Mouse (Mus musculus): ENCODE data around the gene Naaladl2. TPM values are rescaled to one million over a fixed set of nuclear protein-coding genes. Genes with fewer than 3 reads are reported as not detected.

The Naaladl2 gene
- polyA plus RNA-seq, 1 experiment from 2014 or later, result 2.9 TPM

- H3K4me1 ChIP-seq, result no peaks in the 10 kb centered on the region
- 72% methylated on average over 5 of the region's 5 CpGs for WGBS
- H3K4me3 ChIP-seq (replicated peaks), result no peak overlapping the region
- no peak for ATAC-seq (ENCODE audit: insufficient number of reproducible peaks, low FRiP score, low TSS enrichment, low read depth)
- H3K4me2 ChIP-seq (replicated peaks), result no peak overlapping the region
- H3K9me3 ChIP-seq (replicated peaks), result no peaks in the 10 kb centered on the region
- no peaks in the 10 kb centered on the region for H3K27me3 ChIP-seq
- no peak overlapping the region for H3K27ac ChIP-seq (replicated peaks)
- no peak overlapping the region for H3K9ac ChIP-seq
- H3K36me3 ChIP-seq, result no peaks in the 10 kb centered on the region
These were observed 205.4 kb downstream of the Naaladl2 start for GRCm38 (mm10) chr3:24938507-24939182.

DNA sequence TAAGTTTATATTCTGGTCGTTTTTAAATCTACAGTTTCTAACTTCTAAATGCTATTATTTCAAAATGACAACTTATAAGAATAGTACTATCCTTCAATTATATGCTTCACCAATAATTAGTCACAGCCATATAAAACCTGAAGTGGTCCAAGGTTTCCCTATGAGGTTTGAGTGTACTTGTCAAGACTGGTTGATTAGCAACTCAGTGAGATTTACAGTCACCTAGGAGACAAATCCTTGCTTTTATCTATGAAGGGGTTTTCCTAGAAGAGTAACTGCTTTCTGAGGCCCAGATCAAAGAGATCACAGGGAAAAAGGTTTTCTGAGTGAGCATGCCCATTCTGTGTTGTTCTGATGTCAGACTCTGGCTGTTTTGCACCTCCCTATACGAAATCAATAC lies 222.2 kb downstream of the Naaladl2 start:
- WGBS, result 36% methylated on average over 2 of the region's 2 CpGs
- no peaks in the 10 kb centered on the region for H3K27me3 ChIP-seq
- no peaks in the 10 kb centered on the region for H3K9me3 ChIP-seq (replicated peaks)
- no peaks in the 10 kb centered on the region for H3K4me1 ChIP-seq
- no peak overlapping the region for H3K4me2 ChIP-seq (replicated peaks)
- H3K27ac ChIP-seq (replicated peaks), result no peak overlapping the region
- no peak overlapping the region for H3K4me3 ChIP-seq (replicated peaks)
- H3K36me3 ChIP-seq, result no peaks in the 10 kb centered on the region
- H3K9ac ChIP-seq, result no peak overlapping the region
- no peak for ATAC-seq (ENCODE audit: insufficient number of reproducible peaks, low FRiP score, low TSS enrichment, low read depth)

DNA sequence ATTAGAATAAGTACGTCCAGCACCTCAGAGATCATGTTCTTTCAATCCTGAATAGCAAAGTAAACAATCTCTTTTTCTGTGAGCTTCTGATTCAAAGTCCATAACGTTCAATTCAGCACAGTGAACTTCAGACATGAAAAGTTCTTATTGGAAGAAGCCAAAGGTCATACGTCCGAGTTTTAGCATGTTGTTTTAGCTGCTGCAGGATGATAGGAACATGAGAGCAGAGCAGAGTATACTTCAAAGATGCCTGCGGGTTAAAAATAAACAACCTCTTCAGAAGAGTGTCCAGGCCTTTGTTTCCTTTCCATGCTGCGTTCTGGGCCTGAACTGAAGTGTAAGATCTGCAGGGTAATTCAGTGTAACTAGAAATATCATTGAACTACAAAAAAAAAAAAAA lies 222.7 kb downstream of the Naaladl2 start:
- no peak for ATAC-seq (ENCODE audit: insufficient number of reproducible peaks, low FRiP score, low TSS enrichment, low read depth)
- Histone ChIP-seq H3K27me3 (no peaks in the 10 kb centered on the region), H3K36me3 (no peaks in the 10 kb centered on the region), H3K9ac (no peak overlapping the region), H3K4me3 (replicated peaks) (no peak overlapping the region), H3K9me3 (replicated peaks) (no peaks in the 10 kb centered on the region), H3K4me2 (replicated peaks) (no peak overlapping the region), H3K27ac (replicated peaks) (no peak overlapping the region), H3K4me1 (no peaks in the 10 kb centered on the region)
- 55% methylated on average over 6 of the region's 6 CpGs for WGBS

DNA sequence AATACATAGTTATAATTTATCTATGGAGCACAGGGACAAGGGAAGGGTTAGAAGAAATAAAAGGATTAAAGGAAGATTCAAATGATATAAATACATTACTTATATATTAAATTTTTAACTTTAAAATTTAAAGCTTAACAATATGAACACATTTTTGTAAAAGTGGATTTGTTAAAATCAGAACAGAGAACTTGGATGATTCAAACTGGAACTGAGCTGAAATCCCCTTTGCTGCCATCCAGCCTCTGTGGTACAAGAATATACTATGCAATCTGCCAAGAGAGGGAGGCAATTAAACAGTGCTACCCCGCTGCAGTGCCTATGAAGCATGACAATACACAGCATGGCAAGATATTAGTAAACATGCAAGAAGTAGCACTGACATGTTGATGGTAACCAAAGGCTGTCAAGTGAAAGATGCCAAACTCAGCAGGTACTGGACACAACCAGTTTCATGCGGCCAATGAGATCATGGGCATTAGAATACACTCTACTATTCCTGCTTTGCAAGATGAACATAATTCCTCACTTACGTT lies 238.6 kb downstream of the Naaladl2 start:
- H3K9me3 ChIP-seq (replicated peaks), result no peaks in the 10 kb centered on the region
- H3K36me3 ChIP-seq, result no peaks in the 10 kb centered on the region
- H3K9ac ChIP-seq, result no peak overlapping the region
- 80% methylated on average over 3 of the region's 3 CpGs for WGBS
- ATAC-seq (ENCODE audit: insufficient number of reproducible peaks, low FRiP score, low TSS enrichment, low read depth), result no peak
- H3K4me3 ChIP-seq (replicated peaks), result no peak overlapping the region
- H3K4me2 ChIP-seq (replicated peaks), result no peak overlapping the region
- no peaks in the 10 kb centered on the region for H3K27me3 ChIP-seq
- H3K4me1 ChIP-seq, result no peaks in the 10 kb centered on the region
- no peak overlapping the region for H3K27ac ChIP-seq (replicated peaks)

GRCm38 (mm10) chr3:24888801-24889200 lies 255.3 kb downstream of the Naaladl2 start:
- Histone ChIP-seq H3K4me2 (replicated peaks) (no peak overlapping the region), H3K4me3 (replicated peaks) (no peak overlapping the region), H3K4me1 (no peaks in the 10 kb centered on the region), H3K27ac (replicated peaks) (no peak overlapping the region), H3K9me3 (replicated peaks) (no peaks in the 10 kb centered on the region), H3K36me3 (no peaks in the 10 kb centered on the region), H3K9ac (no peak overlapping the region), H3K27me3 (no peaks in the 10 kb centered on the region)
- WGBS, result 84% methylated on average over 3 of the region's 3 CpGs
- no peak for ATAC-seq (ENCODE audit: insufficient number of reproducible peaks, low FRiP score, low TSS enrichment, low read depth)

GRCm38 (mm10) chr3:24872254-24872653 lies 271.8 kb downstream of the Naaladl2 start:
- no peak overlapping the region for H3K4me3 ChIP-seq (replicated peaks)
- no peak overlapping the region for H3K27ac ChIP-seq (replicated peaks)
- H3K9me3 ChIP-seq (replicated peaks), result no peaks in the 10 kb centered on the region
- no peak overlapping the region for H3K9ac ChIP-seq
- H3K27me3 ChIP-seq, result no peaks in the 10 kb centered on the region
- ATAC-seq (ENCODE audit: insufficient number of reproducible peaks, low FRiP score, low TSS enrichment, low read depth), result no peak
- WGBS, result 76% methylated on average over 1 of the region's 1 CpGs
- H3K4me2 ChIP-seq (replicated peaks), result no peak overlapping the region
- no peaks in the 10 kb centered on the region for H3K36me3 ChIP-seq
- no peaks in the 10 kb centered on the region for H3K4me1 ChIP-seq

DNA sequence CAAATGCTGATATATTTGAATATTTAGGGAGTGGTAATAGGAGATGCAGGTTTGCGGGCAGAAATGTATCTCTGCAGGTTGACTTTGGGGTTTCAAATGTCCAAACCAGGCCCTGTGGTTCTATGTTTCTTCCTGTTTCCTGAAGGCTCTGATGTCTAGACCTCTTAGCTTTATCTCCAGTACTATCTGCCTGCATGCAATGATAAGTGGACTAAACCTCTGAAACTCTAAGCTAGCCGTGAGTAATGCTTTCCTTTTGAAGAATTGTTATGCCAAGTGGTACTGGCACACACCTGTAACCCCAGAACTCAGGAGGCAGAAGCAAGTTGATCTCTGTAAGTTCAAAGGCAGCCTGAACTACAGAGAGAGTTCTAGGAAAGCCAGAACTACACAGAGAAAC lies 291.1 kb downstream of the Naaladl2 start:
- Histone ChIP-seq H3K36me3 (no peaks in the 10 kb centered on the region), H3K9ac (no peak overlapping the region), H3K27ac (replicated peaks) (no peak overlapping the region), H3K4me1 (no peaks in the 10 kb centered on the region), H3K27me3 (no peaks in the 10 kb centered on the region), H3K4me3 (replicated peaks) (no peak overlapping the region), H3K4me2 (replicated peaks) (no peak overlapping the region), H3K9me3 (replicated peaks) (no peaks in the 10 kb centered on the region)
- no peak for ATAC-seq (ENCODE audit: insufficient number of reproducible peaks, low FRiP score, low TSS enrichment, low read depth)
- WGBS, result 69% methylated on average over 2 of the region's 2 CpGs

DNA sequence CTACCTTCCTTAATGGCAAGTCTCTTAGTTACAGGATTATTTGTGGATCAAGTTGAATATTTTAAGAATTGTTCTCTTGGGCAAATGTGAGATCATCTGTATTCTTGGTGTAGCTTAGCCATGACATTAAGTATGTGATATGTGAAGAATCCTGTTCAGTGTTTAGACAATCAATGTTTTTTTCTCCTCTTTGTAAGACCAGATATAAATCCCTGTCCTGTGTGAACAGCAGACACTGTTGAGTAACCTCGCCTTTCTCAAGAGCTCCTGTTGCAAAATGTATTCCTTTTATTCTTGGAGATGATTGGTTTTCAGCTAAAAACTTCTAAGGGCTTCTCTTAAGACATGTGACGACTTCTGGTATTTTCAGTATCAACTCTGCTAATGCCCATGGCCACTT lies 347.3 kb downstream of the Naaladl2 start:
- no peaks in the 10 kb centered on the region for H3K27me3 ChIP-seq
- no peaks in the 10 kb centered on the region for H3K36me3 ChIP-seq
- no peak for ATAC-seq (ENCODE audit: insufficient number of reproducible peaks, low FRiP score, low TSS enrichment, low read depth)
- H3K9me3 ChIP-seq (replicated peaks), result no peaks in the 10 kb centered on the region
- H3K9ac ChIP-seq, result no peak overlapping the region
- H3K4me1 ChIP-seq, result no peaks in the 10 kb centered on the region
- no peak overlapping the region for H3K27ac ChIP-seq (replicated peaks)
- WGBS, result 45% methylated on average over 2 of the region's 2 CpGs
- H3K4me3 ChIP-seq (replicated peaks), result no peak overlapping the region
- no peak overlapping the region for H3K4me2 ChIP-seq (replicated peaks)

GRCm38 (mm10) chr3:24787451-24788148 lies 356.5 kb downstream of the Naaladl2 start:
- H3K36me3 ChIP-seq, result no peaks in the 10 kb centered on the region
- H3K4me3 ChIP-seq (replicated peaks), result no peak overlapping the region
- H3K27me3 ChIP-seq, result no peaks in the 10 kb centered on the region
- no peak overlapping the region for H3K9ac ChIP-seq
- H3K9me3 ChIP-seq (replicated peaks), result no peaks in the 10 kb centered on the region
- no peak overlapping the region for H3K4me2 ChIP-seq (replicated peaks)
- 78% methylated on average over 1 of the region's 1 CpGs for WGBS
- H3K27ac ChIP-seq (replicated peaks), result no peak overlapping the region
- no peaks in the 10 kb centered on the region for H3K4me1 ChIP-seq
- ATAC-seq (ENCODE audit: insufficient number of reproducible peaks, low FRiP score, low TSS enrichment, low read depth), result no peak

DNA sequence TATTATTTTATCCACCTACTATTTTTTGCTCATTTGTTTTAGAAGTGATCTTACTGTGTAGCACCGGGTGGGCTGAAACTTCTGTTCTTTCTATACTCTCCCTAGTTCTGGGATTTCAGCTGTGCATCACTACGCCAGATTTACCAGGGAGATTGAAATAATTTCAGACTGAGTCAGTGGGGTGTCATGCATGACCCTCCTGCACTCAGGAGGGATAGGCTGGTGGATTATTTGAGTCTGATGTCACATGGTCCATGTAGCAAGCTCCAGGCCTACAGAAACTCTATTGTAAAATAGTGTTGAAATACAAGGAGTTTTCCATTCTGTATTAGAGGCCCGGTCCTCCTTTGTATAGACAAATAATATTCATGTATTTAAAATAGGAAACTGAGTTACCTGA lies 360.0 kb downstream of the Naaladl2 start:
- H3K4me3 ChIP-seq (replicated peaks), result no peak overlapping the region
- H3K9me3 ChIP-seq (replicated peaks), result no peaks in the 10 kb centered on the region
- no peak overlapping the region for H3K27ac ChIP-seq (replicated peaks)
- H3K36me3 ChIP-seq, result no peaks in the 10 kb centered on the region
- no peak overlapping the region for H3K9ac ChIP-seq
- ATAC-seq (ENCODE audit: insufficient number of reproducible peaks, low FRiP score, low TSS enrichment, low read depth), result no peak
- no peaks in the 10 kb centered on the region for H3K27me3 ChIP-seq
- 81% methylated on average over 3 of the region's 3 CpGs for WGBS
- no peak overlapping the region for H3K4me2 ChIP-seq (replicated peaks)
- H3K4me1 ChIP-seq, result no peaks in the 10 kb centered on the region

- WGBS, result 49% methylated on average over 7 of the region's 7 CpGs
- Histone ChIP-seq H3K4me1 (no peaks in the 10 kb centered on the region), H3K9me3 (replicated peaks) (no peaks in the 10 kb centered on the region), H3K4me2 (replicated peaks) (peak overlapping the region; percentile 17; the same call in 1 of the 2 replicates), H3K4me3 (replicated peaks) (peak overlapping the region; percentile 14; the same call in 1 of the 2 replicates), H3K27me3 (no peaks in the 10 kb centered on the region), H3K27ac (replicated peaks) (no peak overlapping the region), H3K36me3 (no peaks in the 10 kb centered on the region), H3K9ac (no peak overlapping the region)
- no peak for ATAC-seq (ENCODE audit: insufficient number of reproducible peaks, low FRiP score, low TSS enrichment, low read depth)
These were observed 360.6 kb downstream of the Naaladl2 start for GRCm38 (mm10) chr3:24783462-24783829.

Measured in embryonic facial prominence, embryonic 15.5 days (tissue).